Mouse (Mus musculus): ENCODE data around the gene Rnf11. TPM values are rescaled to one million over a fixed set of nuclear protein-coding genes. Genes with fewer than 3 reads are reported as not detected.

The Rnf11 gene
- 13.3 TPM for polyA plus RNA-seq (2015; fragmentation: Illumina TruSeq; extraction: RNeasy Lipid Tissue Mini Kit (QIAGEN cat#74804); ENCODE audit: insufficient read depth, low read depth, low replicate concordance)

GRCm38 (mm10) chr4:109484621-109485020, at the start of gene Rnf11:
Rnf11 (minus strand) TSS chr4:109484728.

GRCm38 (mm10) chr4:109531111-109531510, 46.6 kb upstream of the Rnf11 start, which contains the start of gene 4930522H14Rik:
4930522H14Rik (minus strand) TSS chr4:109531297.

DNA sequence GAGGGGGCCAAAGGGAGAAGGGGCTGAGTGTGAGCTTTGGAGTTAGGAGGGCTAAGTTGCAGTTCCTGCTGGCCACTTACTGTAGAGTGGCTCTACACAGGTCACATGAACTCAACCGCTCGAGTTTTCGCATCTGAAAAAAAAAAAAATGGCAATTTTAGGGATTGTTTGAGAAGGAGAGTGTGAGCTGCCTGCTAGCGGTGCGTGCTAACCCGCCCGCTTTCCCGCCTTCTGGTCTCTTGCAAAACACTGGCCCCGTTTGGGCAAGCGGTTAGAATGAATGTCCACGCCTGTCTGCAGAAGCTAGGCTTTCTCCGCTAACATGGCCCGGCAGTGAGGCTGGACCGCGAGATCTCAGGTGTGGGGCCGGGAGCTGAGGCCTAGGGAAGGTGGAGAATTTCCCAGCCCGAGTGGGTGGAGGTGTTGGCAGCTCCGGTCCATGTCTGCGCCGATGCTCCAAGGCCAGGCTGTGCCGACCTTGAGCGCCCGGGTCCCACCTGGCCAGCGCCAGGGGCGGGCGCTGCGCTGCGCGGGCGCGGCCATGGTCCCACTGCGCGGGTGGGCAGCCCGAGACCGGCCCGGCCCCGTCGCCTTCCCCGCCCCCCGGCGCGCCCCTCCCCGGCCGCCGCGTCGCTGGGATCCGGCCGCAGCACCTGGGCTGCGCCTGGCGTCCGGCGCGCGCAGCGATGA, 77.9 kb downstream of the Rnf11 start, which contains the start of gene Ttc39a:
Gene Ttc39a, plus strand, starts transcription at position 138 of the 690 bp plus-strand sequence.

Other genes with a start within 250 kb of the Rnf11 start
- gene Eps15, start 204.5 kb downstream of the Rnf11 start, polyA plus RNA-seq (2015; fragmentation: Illumina TruSeq; extraction: RNeasy Lipid Tissue Mini Kit (QIAGEN cat#74804); ENCODE audit: insufficient read depth, low read depth, low replicate concordance), result 9.3 TPM
- gene Ttc39a, start 78.1 kb downstream of the Rnf11 start, polyA plus RNA-seq (2015; fragmentation: Illumina TruSeq; extraction: RNeasy Lipid Tissue Mini Kit (QIAGEN cat#74804); ENCODE audit: insufficient read depth, low read depth, low replicate concordance), result 11.9 TPM
- not detected for gene 4930522H14Rik, start 46.6 kb upstream of the Rnf11 start, polyA plus RNA-seq (2015; fragmentation: Illumina TruSeq; extraction: RNeasy Lipid Tissue Mini Kit (QIAGEN cat#74804); ENCODE audit: insufficient read depth, low read depth, low replicate concordance)
- 4.2 TPM for gene Cdkn2c, start 182.5 kb upstream of the Rnf11 start, polyA plus RNA-seq (2015; fragmentation: Illumina TruSeq; extraction: RNeasy Lipid Tissue Mini Kit (QIAGEN cat#74804); ENCODE audit: insufficient read depth, low read depth, low replicate concordance)
- gene Faf1, start 191.9 kb upstream of the Rnf11 start, polyA plus RNA-seq (2015; fragmentation: Illumina TruSeq; extraction: RNeasy Lipid Tissue Mini Kit (QIAGEN cat#74804); ENCODE audit: insufficient read depth, low read depth, low replicate concordance), result 6.3 TPM

Measured in pancreas, adult 10 weeks (tissue).